Mouse (Mus musculus) kidney, embryonic 14.5 days (tissue): ENCODE measurements around the gene Rgp1. TPM values are rescaled to one million over a fixed set of nuclear protein-coding genes. Genes with fewer than 3 reads are reported as not detected.

Experiments
- microRNA-seq: library from miRNA; unstranded; fragments of <30 nt; microRNA quantifications from one replicate; pipeline ENCODE4, GENCODE M21; 2016
- polyA plus RNA-seq: library from polyadenylated mRNA; unstranded; fragments of >200 nt; fragmentation: Nextera tagmentation; extraction: Ambion mirVana; gene quantifications from 2 replicates; pipeline ENCODE4 v1.2.1, GENCODE M21; 2014

Gene Rgp1
- polyA plus RNA-seq, 1 experiment from 2014 or later: 34.4 TPM

Small RNA genes lying within 50 kb of the gene (microRNA-seq; reads per million reads assigned to microRNA genes)
- not detected for gene Gm25262

Other genes starting within 250 kb of the Rgp1 start
- 8.9 and 11.2 TPM in 2 replicates for gene Rusc2, start 196.7 kb upstream of the Rgp1 start, polyA plus RNA-seq
- gene Fam166b, start 149.6 kb upstream of the Rgp1 start, polyA plus RNA-seq: 0.24 and 0.38 TPM in 2 replicates
- 11.4 and 14.9 TPM in 2 replicates for gene Tesk1, start 136.8 kb upstream of the Rgp1 start, polyA plus RNA-seq
- 5.1 and 5.2 TPM in 2 replicates for gene Cd72, start 124.1 kb upstream of the Rgp1 start, polyA plus RNA-seq
- not detected in 2 replicates for gene Sit1, start 95.0 kb upstream of the Rgp1 start, polyA plus RNA-seq
- gene Ccdc107, start 85.8 kb upstream of the Rgp1 start, polyA plus RNA-seq: 59.4 and 72.2 TPM in 2 replicates
- gene Arhgef39, start 79.0 kb upstream of the Rgp1 start, polyA plus RNA-seq: 36.4 and 38.2 TPM in 2 replicates
- gene Car9, start 71.7 kb upstream of the Rgp1 start, polyA plus RNA-seq: 0.80 and 1.3 TPM in 2 replicates
- gene Tpm2, start 55.0 kb upstream of the Rgp1 start, polyA plus RNA-seq: 208 and 212 TPM in 2 replicates
- 50.2 and 55.7 TPM in 2 replicates for gene Creb3, start 16.4 kb upstream of the Rgp1 start, polyA plus RNA-seq
- gene Tln1, start 16.0 kb upstream of the Rgp1 start, polyA plus RNA-seq: 72.6 and 87.2 TPM in 2 replicates
- 13.1 and 17.9 TPM in 2 replicates for gene Gba2, start 158 bp downstream of the Rgp1 start, polyA plus RNA-seq
- gene Msmp, start 5.8 kb downstream of the Rgp1 start, polyA plus RNA-seq: 0.63 and 1.0 TPM in 2 replicates
- gene Npr2, start 53.2 kb downstream of the Rgp1 start, polyA plus RNA-seq: 6.0 and 11.1 TPM in 2 replicates
- gene Spag8, start 74.9 kb downstream of the Rgp1 start, polyA plus RNA-seq: 0.93 and 1.3 TPM in 2 replicates
- 107 and 136 TPM in 2 replicates for gene Hint2, start 77.8 kb downstream of the Rgp1 start, polyA plus RNA-seq
- 2.6 and 3.2 TPM in 2 replicates for gene Tmem8b, start 90.3 kb downstream of the Rgp1 start, polyA plus RNA-seq
- gene Fam221b, start 90.4 kb downstream of the Rgp1 start, polyA plus RNA-seq: 2.6 and 3.7 TPM in 2 replicates
- not detected in 2 replicates for gene Olfr70, start 122.1 kb downstream of the Rgp1 start, polyA plus RNA-seq
- gene Olfr71, start 131.5 kb downstream of the Rgp1 start, polyA plus RNA-seq: not detected in 2 replicates
- gene Hrct1, start 148.5 kb downstream of the Rgp1 start, polyA plus RNA-seq: 0.40 and 1.0 TPM in 2 replicates
- gene Spaar, start 151.3 kb downstream of the Rgp1 start, polyA plus RNA-seq: 0.04 and 0.14 TPM in 2 replicates
- gene Olfr159, start 192.3 kb downstream of the Rgp1 start, polyA plus RNA-seq: not detected in 2 replicates
- not detected in 2 replicates for gene Olfr156, start 245.2 kb downstream of the Rgp1 start, polyA plus RNA-seq